Mouse (Mus musculus): ENCODE measurements at regions not wholly inside any gene's neighbourhood (a gene's known extent, or its start where the extent isn't known, plus 50 kb on each side); places are given as distances from the start of the nearest gene placed in this dataset.
"Not testable (repeated sequence)": the region's sequence is repeated elsewhere in the genome, so short reads cannot be mapped to it uniquely, and the experiment has no call there.

- H3K36me3 ChIP-seq (ENCODE audit: control insufficient read depth, insufficient read depth, low read length): no peaks in the 10 kb centered on the region
- no peaks in the 10 kb centered on the region for H3K79me2 ChIP-seq (ENCODE audit: control insufficient read depth, insufficient read depth, low read length)
- H3K4me1 ChIP-seq (ENCODE audit: control insufficient read depth, insufficient read depth, low read length): no peaks in the 10 kb centered on the region
- TF ChIP-seq POLR2A (IDR thresholded peaks at IDR 0.05; ENCODE audit: extremely low read depth, insufficient read depth, low read length) (no peak), CTCF (IDR thresholded peaks at IDR 0.05; ENCODE audit: low read depth, low read length) (no peak)
- 37% methylated on average over 1 of the region's 1 CpGs for WGBS
- no peak overlapping the region for H3K9ac ChIP-seq (ENCODE audit: low read depth, low read length)
- no peak for DNase-seq (ENCODE audit: extremely low read depth, low read depth, low spot score)
- H3K27me3 ChIP-seq (ENCODE audit: control insufficient read depth, insufficient read depth, low read length): no peaks in the 10 kb centered on the region
- H3K27ac ChIP-seq (replicated peaks; ENCODE audit: insufficient read depth, low read depth, low read length): no peak overlapping the region
- H3K4me3 ChIP-seq (ENCODE audit: insufficient read depth, low read depth, low read length): no peak overlapping the region
Observed at GRCm38 (mm10) chr3:22892735-22893134, 816.3 kb downstream of the Tbl1xr1 start.

GRCm38 (mm10) chr3:22897651-22898050 is 821.2 kb downstream of the Tbl1xr1 start:
- Histone ChIP-seq H3K79me2 (ENCODE audit: control insufficient read depth, insufficient read depth, low read length) (no peaks in the 10 kb centered on the region), H3K36me3 (ENCODE audit: control insufficient read depth, insufficient read depth, low read length) (no peaks in the 10 kb centered on the region), H3K9ac (ENCODE audit: low read depth, low read length) (no peak overlapping the region), H3K27me3 (ENCODE audit: control insufficient read depth, insufficient read depth, low read length) (no peaks in the 10 kb centered on the region), H3K4me3 (ENCODE audit: insufficient read depth, low read depth, low read length) (no peak overlapping the region), H3K27ac (replicated peaks; ENCODE audit: insufficient read depth, low read depth, low read length) (no peak overlapping the region), H3K4me1 (ENCODE audit: control insufficient read depth, insufficient read depth, low read length) (no peaks in the 10 kb centered on the region)
- 57% methylated on average over 2 of the region's 2 CpGs for WGBS
- DNase-seq (ENCODE audit: extremely low read depth, low read depth, low spot score): no peak
- no peak for TF ChIP-seq POLR2A (IDR thresholded peaks at IDR 0.05; ENCODE audit: extremely low read depth, insufficient read depth, low read length)
- no peak for TF ChIP-seq CTCF (IDR thresholded peaks at IDR 0.05; ENCODE audit: low read depth, low read length)

GRCm38 (mm10) chr3:22900966-22901365 is 824.5 kb downstream of the Tbl1xr1 start:
- 90% methylated on average over 10 of the region's 10 CpGs for WGBS

GRCm38 (mm10) chr3:22928970-22929369 is 852.5 kb downstream of the Tbl1xr1 start:
- Histone ChIP-seq H3K9ac (ENCODE audit: low read depth, low read length) (no peak overlapping the region), H3K4me3 (ENCODE audit: insufficient read depth, low read depth, low read length) (no peak overlapping the region), H3K4me1 (ENCODE audit: control insufficient read depth, insufficient read depth, low read length) (no peaks in the 10 kb centered on the region), H3K27me3 (ENCODE audit: control insufficient read depth, insufficient read depth, low read length) (no peaks in the 10 kb centered on the region), H3K36me3 (ENCODE audit: control insufficient read depth, insufficient read depth, low read length) (no peaks in the 10 kb centered on the region), H3K27ac (replicated peaks; ENCODE audit: insufficient read depth, low read depth, low read length) (no peak overlapping the region), H3K79me2 (ENCODE audit: control insufficient read depth, insufficient read depth, low read length) (no peaks in the 10 kb centered on the region)
- TF ChIP-seq POLR2A (IDR thresholded peaks at IDR 0.05; ENCODE audit: extremely low read depth, insufficient read depth, low read length): no peak
- TF ChIP-seq CTCF (IDR thresholded peaks at IDR 0.05; ENCODE audit: low read depth, low read length): no peak
- WGBS: 73% methylated on average over 3 of the region's 3 CpGs
- DNase-seq (ENCODE audit: extremely low read depth, low read depth, low spot score): no peak

More at GRCm38 (mm10) chr3:22900966-22901365, 824.5 kb downstream of the Tbl1xr1 start:
- Histone ChIP-seq H3K27me3 (ENCODE audit: control insufficient read depth, insufficient read depth, low read length) (no peaks in the 10 kb centered on the region), H3K36me3 (ENCODE audit: control insufficient read depth, insufficient read depth, low read length) (no peaks in the 10 kb centered on the region), H3K79me2 (ENCODE audit: control insufficient read depth, insufficient read depth, low read length) (no peaks in the 10 kb centered on the region), H3K9ac (ENCODE audit: low read depth, low read length) (no peak overlapping the region), H3K4me1 (ENCODE audit: control insufficient read depth, insufficient read depth, low read length) (no peaks in the 10 kb centered on the region), H3K27ac (replicated peaks; ENCODE audit: insufficient read depth, low read depth, low read length) (no peak overlapping the region), H3K4me3 (ENCODE audit: insufficient read depth, low read depth, low read length) (no peak overlapping the region)
- TF ChIP-seq POLR2A (IDR thresholded peaks at IDR 0.05; ENCODE audit: extremely low read depth, insufficient read depth, low read length) (no peak), CTCF (IDR thresholded peaks at IDR 0.05; ENCODE audit: low read depth, low read length) (no peak)
- no peak for DNase-seq (ENCODE audit: extremely low read depth, low read depth, low spot score)

- Histone ChIP-seq H3K27me3 (ENCODE audit: control insufficient read depth, insufficient read depth, low read length) (no peaks in the 10 kb centered on the region), H3K79me2 (ENCODE audit: control insufficient read depth, insufficient read depth, low read length) (no peaks in the 10 kb centered on the region), H3K4me3 (ENCODE audit: insufficient read depth, low read depth, low read length) (no peak overlapping the region), H3K9ac (ENCODE audit: low read depth, low read length) (no peak overlapping the region), H3K4me1 (ENCODE audit: control insufficient read depth, insufficient read depth, low read length) (no peaks in the 10 kb centered on the region), H3K27ac (replicated peaks; ENCODE audit: insufficient read depth, low read depth, low read length) (no peak overlapping the region), H3K36me3 (ENCODE audit: control insufficient read depth, insufficient read depth, low read length) (no peaks in the 10 kb centered on the region)
- DNase-seq (ENCODE audit: extremely low read depth, low read depth, low spot score): peak; percentile 4
- 74% methylated on average over 2 of the region's 2 CpGs for WGBS
- TF ChIP-seq POLR2A (IDR thresholded peaks at IDR 0.05; ENCODE audit: extremely low read depth, insufficient read depth, low read length): no peak
- TF ChIP-seq CTCF (IDR thresholded peaks at IDR 0.05; ENCODE audit: low read depth, low read length): no peak
Observed at GRCm38 (mm10) chr3:22929762-22930519, 853.5 kb downstream of the Tbl1xr1 start.

- 56% methylated on average over 4 of the region's 4 CpGs for WGBS
- H3K9ac ChIP-seq (ENCODE audit: low read depth, low read length): not testable (repeated sequence)
Observed at GRCm38 (mm10) chr3:22945646-22946045, 869.2 kb downstream of the Tbl1xr1 start.

More at GRCm38 (mm10) chr3:22945646-22946045, 869.2 kb downstream of the Tbl1xr1 start:
- H3K4me3 ChIP-seq (ENCODE audit: insufficient read depth, low read depth, low read length); H3K27ac ChIP-seq (replicated peaks; ENCODE audit: insufficient read depth, low read depth, low read length); H3K4me1 ChIP-seq (ENCODE audit: control insufficient read depth, insufficient read depth, low read length); H3K27me3 ChIP-seq (ENCODE audit: control insufficient read depth, insufficient read depth, low read length); H3K36me3 ChIP-seq (ENCODE audit: control insufficient read depth, insufficient read depth, low read length); H3K79me2 ChIP-seq (ENCODE audit: control insufficient read depth, insufficient read depth, low read length): not testable (repeated sequence)
- DNase-seq (ENCODE audit: extremely low read depth, low read depth, low spot score): peak; percentile 4

Measured in liver, adult 2 months (tissue).